Mouse (Mus musculus) testis, adult 2 months (tissue): ENCODE data around the gene C130026I21Rik.
"Not testable (repeated sequence)": the region's sequence is repeated elsewhere in the genome, so short reads cannot be mapped to it uniquely, and the experiment has no call there.

ENCODE experiments used
- CTCF ChIP-seq: fragments of 200-500 bp; IDR thresholded peaks from 2 replicates; pipeline ENCODE4 v1.5.1; 2012; ENCODE audit warnings: low read depth, mild to moderate bottlenecking, inconsistent platforms, low read length, moderate library complexity; ENCODE audit not compliant: control insufficient read depth, insufficient read depth, insufficient replicate concordance
- POLR2A ChIP-seq: fragments of 200-500 bp; IDR thresholded peaks from 2 replicates; pipeline ENCODE4 v1.6.1; 2012; ENCODE audit warnings: low read depth, mild to moderate bottlenecking, inconsistent platforms, low read length, moderate library complexity; ENCODE audit not compliant: control insufficient read depth

GRCm38 (mm10) chr1:84993688-84994319 is 276.6 kb downstream of the C130026I21Rik start:
- TF ChIP-seq CTCF, POLR2A: not testable (repeated sequence)
